Mouse (Mus musculus) kidney, postnatal 25 days (tissue): Measurements from ENCODE around the gene Stac3.

Experiments used
- DNase-seq, 2 experiments: peaks; one replicate each; pipeline ENCODE4 v3.0.0; 2021; ENCODE audit warnings: mixed read lengths in 2 of 2

Gene Stac3

GRCm38 (mm10) chr10:127509837-127510701 lies 8.6 kb downstream of the Stac3 start:
- no peak for DNase-seq

GRCm38 (mm10) chr10:127510895-127511617 lies 9.6 kb downstream of the Stac3 start:
- DNase-seq, result no peak

- peak in 1 of 2 experiments; percentile 46 for DNase-seq
These were observed 10.3 kb downstream of the Stac3 start for GRCm38 (mm10) chr10:127511634-127512306.

GRCm38 (mm10) chr10:127512307-127512666 lies 10.8 kb downstream of the Stac3 start:
- DNase-seq, result no peak

- peak; percentile 91 to 95 for DNase-seq
These were observed 11.3 kb downstream of the Stac3 start for GRCm38 (mm10) chr10:127512813-127513212.

- peak in 1 of 2 experiments; percentile 46 for DNase-seq
These were observed 12.1 kb downstream of the Stac3 start for GRCm38 (mm10) chr10:127513501-127514091.

- DNase-seq, result no peak
These were observed 12.7 kb downstream of the Stac3 start for GRCm38 (mm10) chr10:127514111-127514698.

GRCm38 (mm10) chr10:127514764-127515163 lies 13.3 kb downstream of the Stac3 start, which contains the start of gene Ndufa4l2:
Ndufa4l2 (plus strand) TSS chr10:127514967.
- peak; percentile 43 to 72 for DNase-seq

GRCm38 (mm10) chr10:127515271-127515982 lies 13.9 kb downstream of the Stac3 start:
- peak in 1 of 2 experiments; percentile 56 for DNase-seq

GRCm38 (mm10) chr10:127515983-127516459 lies 14.5 kb downstream of the Stac3 start:
- no peak for DNase-seq

GRCm38 (mm10) chr10:127516576-127517260 lies 15.2 kb downstream of the Stac3 start:
- peak; percentile 62 to 73 for DNase-seq

- DNase-seq, result no peak
These were observed 16.5 kb downstream of the Stac3 start for GRCm38 (mm10) chr10:127517941-127518340.

GRCm38 (mm10) chr10:127519041-127519701 lies 17.7 kb downstream of the Stac3 start:
- DNase-seq, result no peak

GRCm38 (mm10) chr10:127519903-127520713 lies 18.6 kb downstream of the Stac3 start:
- no peak for DNase-seq

- peak; percentile 53 to 89 for DNase-seq
These were observed 19.4 kb downstream of the Stac3 start for GRCm38 (mm10) chr10:127520714-127521357.

- DNase-seq, result no peak
These were observed 20.2 kb downstream of the Stac3 start for GRCm38 (mm10) chr10:127521611-127522080.

- DNase-seq, result peak; percentile 91 to 93
These were observed 20.6 kb downstream of the Stac3 start, which contains the start of gene Shmt2 for GRCm38 (mm10) chr10:127522088-127522581. Shmt2 (minus strand) TSS chr10:127522444.

- DNase-seq, result no peak
These were observed 23.3 kb downstream of the Stac3 start for GRCm38 (mm10) chr10:127524646-127525255.
